In genomic region chr3:38344283-38344682, GRCm38 (mm10) we compare ENCODE assay signal across 28 mouse cellular contexts.
DNase-seq lines count a peak whose midpoint lies in the region; ATAC-seq and TF ChIP-seq lines count a peak whose summit lies in the region.
"Had no signal": no experiment of that assay in that cellular context is flagged by ENCODE, and none has a peak within 500 bp of the region (broad histone marks: within the 10 kb centered on the region; RNA-seq: fewer than 3 reads in every experiment).

No protein-coding gene starts in this region.

- DNase-seq in midbrain, embryonic 11.5 days (ENCODE audit: low spot score, missing footprints), result peak; percentile 37
- no peak for DNase-seq in midbrain, postnatal 0 days (ENCODE audit: low spot score)
- DNase-seq in hindbrain, embryonic 10.5 days (ENCODE audit: low spot score), result no peak
- no peak for DNase-seq in embryo, embryonic 10.5 days (ENCODE audit: low spot score)
- DNase-seq: adrenal gland, adult 8-10 months; adrenal gland, postnatal 25 days; B cell, adult 2 months; cerebellum, adult 18-20 months; cerebellum, adult 9-10 months; cerebellum, postnatal 25 days; gastrocnemius, adult 2 months; gastrocnemius, postnatal 14 days; heart, adult 2 months; heart, postnatal 14 days; heart, postnatal 4 days; kidney, adult 18-20 months had no signal

- H3K36me3 ChIP-seq in midbrain, embryonic 11.5 days (ENCODE audit: control insufficient read depth, insufficient read depth, low read length), result no peaks in the 10 kb centered on the region
- no peaks in the 10 kb centered on the region for H3K36me3 ChIP-seq in midbrain, postnatal 0 days (ENCODE audit: insufficient read depth, low read length)
- no peaks in the 10 kb centered on the region for H3K36me3 ChIP-seq in hindbrain, embryonic 10.5 days
- H3K36me3 ChIP-seq: forebrain, embryonic 10.5 days; heart, embryonic 10.5 days; heart, embryonic 13.5 days had no signal

- no peak for ATAC-seq in midbrain, embryonic 11.5 days (ENCODE audit: low FRiP score)
- ATAC-seq in midbrain, postnatal 0 days (ENCODE audit: low FRiP score), result no peak
- ATAC-seq in common myeloid progenitor, adult 5-6 weeks (replicated peaks; ENCODE audit: low read depth, poor library complexity, severe bottlenecking), result peak; percentile 95
- peak; percentile 90 for ATAC-seq in megakaryocyte progenitor cell, adult 5-6 weeks (replicated peaks; ENCODE audit: poor library complexity)
- ATAC-seq: activated CD4-positive, CD25-positive, alpha-beta regulatory T cell, adult 4 months; forebrain, embryonic 13.5 days; forebrain, embryonic 16.5 days; hindbrain, postnatal 0 days; inflammation-experienced regulatory T-cells, adult 6 months; intestine, embryonic 16.5 days had no signal

- 27% methylated on average over 2 of the region's 2 CpGs for WGBS in midbrain, embryonic 11.5 days
- 38% methylated on average over 2 of the region's 2 CpGs for WGBS in midbrain, postnatal 0 days
- WGBS in hindbrain, embryonic 10.5 days, result 32% methylated on average over 2 of the region's 2 CpGs

- no peak overlapping the region for H3K9ac ChIP-seq in midbrain, embryonic 11.5 days (ENCODE audit: low read length)
- no peak overlapping the region for H3K9ac ChIP-seq in midbrain, postnatal 0 days (replicated peaks; ENCODE audit: low read length, poor library complexity, severe bottlenecking)
- H3K9ac ChIP-seq: forebrain, embryonic 13.5 days; heart, embryonic 13.5 days; hindbrain, embryonic 14.5 days had no signal

- no peak overlapping the region for H3K27ac ChIP-seq in midbrain, embryonic 11.5 days (ENCODE audit: low read depth, low read length)
- no peak overlapping the region for H3K27ac ChIP-seq in midbrain, postnatal 0 days (ENCODE audit: low read depth, low read length)
- H3K27ac ChIP-seq in hindbrain, embryonic 10.5 days, result no peak overlapping the region
- H3K27ac ChIP-seq: forebrain, embryonic 10.5 days; forebrain, embryonic 13.5 days; gastrocnemius, adult 2 months; heart, adult 2 months; heart, embryonic 10.5 days; heart, embryonic 13.5 days; hindbrain, embryonic 14.5 days; hindbrain, postnatal 0 days had no signal

- no peak overlapping the region for H3K4me3 ChIP-seq in midbrain, embryonic 11.5 days (ENCODE audit: low read depth, low read length)
- no peak overlapping the region for H3K4me3 ChIP-seq in midbrain, postnatal 0 days (ENCODE audit: low read depth, low read length)
- H3K4me3 ChIP-seq in hindbrain, embryonic 10.5 days, result no peak overlapping the region
- H3K4me3 ChIP-seq: forebrain, embryonic 10.5 days; forebrain, embryonic 13.5 days; gastrocnemius, adult 2 months; heart, adult 2 months; heart, embryonic 10.5 days; heart, embryonic 13.5 days had no signal

- H3K9me3 ChIP-seq in midbrain, embryonic 11.5 days (ENCODE audit: control insufficient read depth, low read length), result no peaks in the 10 kb centered on the region
- no peaks in the 10 kb centered on the region for H3K9me3 ChIP-seq in midbrain, postnatal 0 days (ENCODE audit: low read length)
- H3K9me3 ChIP-seq in hindbrain, embryonic 10.5 days, result no peaks in the 10 kb centered on the region
- H3K9me3 ChIP-seq: forebrain, embryonic 10.5 days; forebrain, embryonic 13.5 days; heart, embryonic 10.5 days; heart, embryonic 13.5 days had no signal

- H3K4me2 ChIP-seq in midbrain, embryonic 11.5 days, result no peak overlapping the region
- H3K4me2 ChIP-seq in midbrain, postnatal 0 days (ENCODE audit: low read depth, low read length, poor library complexity, severe bottlenecking), result no peak overlapping the region
- H3K4me2 ChIP-seq: forebrain, embryonic 13.5 days; heart, embryonic 13.5 days; hindbrain, embryonic 14.5 days had no signal

- no peak for TF ChIP-seq CTCF in midbrain, postnatal 0 days (IDR thresholded peaks at IDR 0.05)

- no peaks in the 10 kb centered on the region for H3K4me1 ChIP-seq in midbrain, embryonic 11.5 days (ENCODE audit: control insufficient read depth, insufficient read depth, low read length)
- no peaks in the 10 kb centered on the region for H3K4me1 ChIP-seq in midbrain, postnatal 0 days (ENCODE audit: insufficient read depth, low read length)
- no peaks in the 10 kb centered on the region for H3K4me1 ChIP-seq in hindbrain, embryonic 10.5 days (replicated peaks)
- H3K4me1 ChIP-seq: forebrain, embryonic 10.5 days; forebrain, embryonic 13.5 days; heart, embryonic 10.5 days had no signal

- H3K27me3 ChIP-seq in midbrain, embryonic 11.5 days (ENCODE audit: control insufficient read depth, insufficient read depth, low read length), result no peaks in the 10 kb centered on the region
- H3K27me3 ChIP-seq in midbrain, postnatal 0 days (ENCODE audit: insufficient read depth, low read length), result no peaks in the 10 kb centered on the region
- H3K27me3 ChIP-seq in hindbrain, embryonic 10.5 days (ENCODE audit: insufficient read depth, poor library complexity, severe bottlenecking), result no peaks in the 10 kb centered on the region
- H3K27me3 ChIP-seq: forebrain, embryonic 13.5 days; heart, embryonic 13.5 days had no signal

Comparison
In these comparisons a context has a peak if more than half of its experiments do, and no peak if none do; other contexts are left out.
1. ATAC-seq: peak in common myeloid progenitor, adult 5-6 weeks (single experiment) and megakaryocyte progenitor cell, adult 5-6 weeks (single experiment); none in midbrain, embryonic 11.5 days (single experiment) and midbrain, postnatal 0 days (single experiment).